Mouse (Mus musculus) left cerebral cortex, adult 2 months (tissue): ENCODE results near the gene Tigit. TPM values are rescaled to one million over a fixed set of nuclear protein-coding genes. Genes with fewer than 3 reads are reported as not detected.

ENCODE experiments used
- DNase-seq, 2 experiments: peaks; one replicate each; pipeline ENCODE4 v3.0.0; 2021 to 2022; ENCODE audit warnings: low spot score in 2 of 2, mixed read lengths in 1 of 2; ENCODE audit errors: extremely low spot score in 1 of 2
- H3K27ac ChIP-seq: fragments of 200-600 bp; 2 replicates; pipeline ENCODE4 v1.8.1; 2022
- H3K4me3 ChIP-seq: fragments of 200-600 bp; 2 replicates; pipeline ENCODE4 v1.8.1; 2022
- CTCF ChIP-seq: fragments of 200-600 bp; IDR thresholded peaks from 2 replicates; pipeline ENCODE4 v1.8.1; 2022; ENCODE audit warnings: antibody characterized with exemption, mild to moderate bottlenecking, moderate library complexity
- intact Hi-C: fragments of 180-260 bp; cut with DNase I; formaldehyde crosslinking; loops from one replicate; pipeline ENCODE4 v1.15.1; 2025
- total RNA-seq, 2 experiments: library from RNA; stranded (reverse); gene quantifications; 2 replicates each; pipeline ENCODE4 v1.2.3; 2021

Gene Tigit
- total RNA-seq, 2 experiments from 2014 or later = not detected

- no peak overlapping the region for H3K4me3 ChIP-seq
- DNase-seq = no peak
- TF ChIP-seq CTCF = no peak
- no peak overlapping the region for H3K27ac ChIP-seq
- intact Hi-C loops = no loop called here
Measured at GRCm38 (mm10) chr16:43661576-43661975, 2.4 kb downstream of the Tigit start.

GRCm38 (mm10) chr16:43655183-43655787 is 8.7 kb downstream of the Tigit start:
- no peak for DNase-seq
- intact Hi-C loops = no loop called here

GRCm38 (mm10) chr16:43654269-43654668 is 9.7 kb downstream of the Tigit start:
- intact Hi-C loops = no loop called here
- DNase-seq = no peak

More at GRCm38 (mm10) chr16:43655183-43655787, 8.7 kb downstream of the Tigit start:
- TF ChIP-seq CTCF = no peak
- Histone ChIP-seq H3K4me3 (no peak overlapping the region), H3K27ac (no peak overlapping the region)

GRCm38 (mm10) chr16:43653288-43653687 is 10.7 kb downstream of the Tigit start:
- no peak for DNase-seq
- TF ChIP-seq CTCF = no peak
- intact Hi-C loops = no loop called here
- H3K4me3 ChIP-seq = no peak overlapping the region
- H3K27ac ChIP-seq = no peak overlapping the region

More at GRCm38 (mm10) chr16:43654269-43654668, 9.7 kb downstream of the Tigit start:
- TF ChIP-seq CTCF = no peak
- H3K27ac ChIP-seq = no peak overlapping the region
- no peak overlapping the region for H3K4me3 ChIP-seq

- intact Hi-C loops = no loop called here
Measured at GRCm38 (mm10) chr16:43650355-43651080, 13.4 kb downstream of the Tigit start.

GRCm38 (mm10) chr16:43647641-43648040 is 16.3 kb downstream of the Tigit start:
- intact Hi-C loops = no loop called here
- H3K4me3 ChIP-seq = no peak overlapping the region
- no peak overlapping the region for H3K27ac ChIP-seq
- DNase-seq = no peak
- no peak for TF ChIP-seq CTCF

More at GRCm38 (mm10) chr16:43650355-43651080, 13.4 kb downstream of the Tigit start:
- Histone ChIP-seq H3K27ac (no peak overlapping the region), H3K4me3 (no peak overlapping the region)
- no peak for DNase-seq
- TF ChIP-seq CTCF = no peak

GRCm38 (mm10) chr16:43646943-43647342 is 17.0 kb downstream of the Tigit start:
- H3K4me3 ChIP-seq = no peak overlapping the region
- no peak overlapping the region for H3K27ac ChIP-seq
- intact Hi-C loops = no loop called here
- DNase-seq = no peak
- TF ChIP-seq CTCF = no peak

GRCm38 (mm10) chr16:43645879-43646278 is 18.1 kb downstream of the Tigit start:
- no peak for DNase-seq
- no peak overlapping the region for H3K27ac ChIP-seq
- intact Hi-C loops = no loop called here
- no peak overlapping the region for H3K4me3 ChIP-seq
- no peak for TF ChIP-seq CTCF

GRCm38 (mm10) chr16:43641230-43641629 is 22.7 kb downstream of the Tigit start:
- H3K4me3 ChIP-seq = no peak overlapping the region
- no peak overlapping the region for H3K27ac ChIP-seq
- no peak for DNase-seq
- intact Hi-C loops = no loop called here
- TF ChIP-seq CTCF = no peak

- Histone ChIP-seq H3K27ac (no peak overlapping the region), H3K4me3 (peak overlapping the region; percentile 3; the same call in 1 of the 2 replicates)
- no peak for TF ChIP-seq CTCF
- no peak for DNase-seq
- intact Hi-C loops = no loop called here
Measured at GRCm38 (mm10) chr16:43638406-43639049, 25.4 kb downstream of the Tigit start.

- no peak for TF ChIP-seq CTCF
- Histone ChIP-seq H3K27ac (no peak overlapping the region), H3K4me3 (no peak overlapping the region)
- intact Hi-C loops = no loop called here
- no peak for DNase-seq
Measured at GRCm38 (mm10) chr16:43637241-43637640, 26.7 kb downstream of the Tigit start.

GRCm38 (mm10) chr16:43634037-43634436 is 29.9 kb downstream of the Tigit start:
- H3K4me3 ChIP-seq = no peak overlapping the region
- TF ChIP-seq CTCF = no peak
- no peak overlapping the region for H3K27ac ChIP-seq
- no peak for DNase-seq
- intact Hi-C loops = no loop called here
